Mouse (Mus musculus): ENCODE data around the gene Slc26a3. TPM values are rescaled to one million over a fixed set of nuclear protein-coding genes. Genes with fewer than 3 reads are reported as not detected.

Slc26a3 gene
- polyA plus RNA-seq, 1 experiment, result 0.80 TPM

GRCm38 (mm10) chr12:31513724-31514503 lies 123.2 kb downstream of the Slc26a3 start:
- no peak for DNase-seq (ENCODE audit: low spot score)

- no peak for DNase-seq (ENCODE audit: low spot score)
These were observed 129.4 kb downstream of the Slc26a3 start for GRCm38 (mm10) chr12:31520119-31520518.

DNA sequence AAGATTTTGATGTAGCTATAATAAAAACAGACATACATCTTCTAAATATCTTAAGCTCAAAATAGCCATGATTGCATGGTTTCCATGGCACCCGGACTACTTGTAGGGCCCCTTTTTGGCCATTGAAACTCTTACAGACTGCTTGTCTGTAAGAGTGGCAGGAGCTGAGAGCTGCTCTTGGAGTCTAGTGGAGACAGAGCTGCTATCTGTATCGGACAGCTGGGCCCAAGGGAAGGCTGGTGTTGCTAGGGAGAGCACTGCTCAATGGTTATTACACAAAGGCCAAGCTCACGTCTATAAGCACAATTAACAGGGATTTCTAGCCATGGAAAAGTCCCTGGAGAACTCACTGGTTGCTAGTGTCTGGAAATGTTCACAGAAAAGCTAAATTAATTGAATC lies 130.7 kb downstream of the Slc26a3 start:
- no peak for DNase-seq (ENCODE audit: low spot score)

Other genes starting within 250 kb of the Slc26a3 start
- not detected in 2 replicates for gene Gm6993, start 150.1 kb upstream of the Slc26a3 start, polyA plus RNA-seq (2012; rRNA removed)
- gene Lamb1, start 125.6 kb upstream of the Slc26a3 start, polyA plus RNA-seq (2012; rRNA removed), result 49.8 and 62.9 TPM in 2 replicates
- 67.7 and 72.6 TPM in 2 replicates for gene Dld, start 39.4 kb upstream of the Slc26a3 start, polyA plus RNA-seq (2012; rRNA removed)
- gene Cbll1, start 108.7 kb downstream of the Slc26a3 start, polyA plus RNA-seq (2012; rRNA removed), result 6.2 and 9.9 TPM in 2 replicates
- 0.03 TPM in 1 of 2 replicates, not detected in the other for gene Slc26a4, start 169.1 kb downstream of the Slc26a3 start, polyA plus RNA-seq (2012; rRNA removed)
- 20.0 and 23.4 TPM in 2 replicates for gene Bcap29, start 243.8 kb downstream of the Slc26a3 start, polyA plus RNA-seq (2012; rRNA removed)

All from urinary bladder, adult 2 months (tissue).